Mouse (Mus musculus) embryonic facial prominence, embryonic 14.5 days (tissue): ENCODE data around the gene Foxp4. TPM values are rescaled to one million over a fixed set of nuclear protein-coding genes. Genes with fewer than 3 reads are reported as not detected.
A peak's percentile ranks its signal among the peaks of the same experiment; 100 is the strongest.

Experiments used
- ATAC-seq: fragments of 200-750 bp; cut with Nextera tagmentation; 2 replicates; pipeline ENCODE4 v1.8.0; 2017; ENCODE audit warnings: low read depth, moderate number of reproducible peaks, moderate TSS enrichment
- DNase-seq: peaks from one replicate; pipeline ENCODE4 v3.0.0-alpha.2; 2015; ENCODE audit warnings: low spot score
- H3K27ac ChIP-seq: fragments of 300-500 bp; sonication (generic); replicated peaks from 2 replicates; pipeline ENCODE4 v1.5.1; 2014; ENCODE audit warnings: low read depth, mild to moderate bottlenecking, low read length, moderate library complexity
- H3K27me3 ChIP-seq: fragments of 300-500 bp; sonication (generic); replicated peaks from 2 replicates; pipeline ENCODE4 v1.6.1; 2014; ENCODE audit warnings: low read length; ENCODE audit not compliant: control insufficient read depth, insufficient read depth
- H3K36me3 ChIP-seq: fragments of 300-500 bp; sonication (generic); 2 replicates; pipeline ENCODE4 v1.6.1; 2014; ENCODE audit warnings: low read length, mixed read lengths; ENCODE audit not compliant: control insufficient read depth, insufficient read depth
- H3K4me1 ChIP-seq: fragments of 300-500 bp; sonication (generic); 2 replicates; pipeline ENCODE4 v1.6.1; 2014; ENCODE audit warnings: antibody characterized with exemption, low read length; ENCODE audit not compliant: control insufficient read depth, insufficient read depth
- H3K4me2 ChIP-seq: fragments of 300-500 bp; sonication (generic); 2 replicates; pipeline ENCODE4 v1.6.1; 2014; ENCODE audit warnings: low read depth, mild to moderate bottlenecking, low read length, moderate library complexity, mixed read lengths
- H3K4me3 ChIP-seq: fragments of 300-500 bp; sonication (generic); 2 replicates; pipeline ENCODE4 v1.5.1; 2014; ENCODE audit warnings: low read depth, mild to moderate bottlenecking, low read length
- H3K9ac ChIP-seq: fragments of 300-500 bp; sonication (generic); 2 replicates; pipeline ENCODE4 v1.6.1; 2014; ENCODE audit warnings: low read depth, mild to moderate bottlenecking, low read length, moderate library complexity, mixed read lengths
- H3K9me3 ChIP-seq: fragments of 300-500 bp; sonication (generic); 2 replicates; pipeline ENCODE4 v1.6.1; 2016; ENCODE audit warnings: low read length; ENCODE audit not compliant: control insufficient read depth
- WGBS: fragments of 180-500 bp; shearing (Covaris S2); extraction: QIAGEN DNeasy Blood & Tissue Kit; methylation state at CpG from one replicate; pipeline ENCODE4 v1.1.7; 2014; 5-methylcytosine and 5-hydroxymethylcytosine counted together
- polyA plus RNA-seq: library from polyadenylated mRNA; unstranded; fragments of >200 nt; fragmentation: Nextera tagmentation; extraction: Ambion mirVana; gene quantifications from 2 replicates; pipeline ENCODE4 v1.2.1, GENCODE M21; 2014

Foxp4 gene
- polyA plus RNA-seq, 1 experiment from 2014 or later = 21.0 TPM

GRCm38 (mm10) chr17:47833628-47834481 lies 90.6 kb downstream of the Foxp4 start:
- peaks cover 43% of the 10 kb centered on the region for H3K4me1 ChIP-seq
- H3K27me3 ChIP-seq = no peaks in the 10 kb centered on the region
- DNase-seq (no peak), ATAC-seq (no peak)
- H3K9me3 ChIP-seq = no peaks in the 10 kb centered on the region
- H3K27ac ChIP-seq = peak overlapping the region; percentile 92
- H3K4me2 ChIP-seq = peak overlapping the region; percentile 83
- peak overlapping the region; percentile 88 for H3K9ac ChIP-seq
- H3K36me3 ChIP-seq = peaks cover 16% of the 10 kb centered on the region
- H3K4me3 ChIP-seq = peak overlapping the region; percentile 95
- WGBS = 3% methylated on average over 33 of the region's 45 CpGs

- Histone ChIP-seq H3K4me2 (peak overlapping the region; percentile 83), H3K9me3 (no peaks in the 10 kb centered on the region), H3K27ac (peak overlapping the region; percentile 92), H3K4me1 (peaks cover 45% of the 10 kb centered on the region), H3K27me3 (no peaks in the 10 kb centered on the region), H3K9ac (peak overlapping the region; percentile 88), H3K36me3 (peaks cover 18% of the 10 kb centered on the region), H3K4me3 (peak overlapping the region; percentile 95)
- DNase-seq (peak; percentile 93), ATAC-seq (peak; percentile 78)
- WGBS = 0% methylated on average over 24 of the region's 45 CpGs
Observed at GRCm38 (mm10) chr17:47833029-47833627, 91.3 kb downstream of the Foxp4 start.

DNA sequence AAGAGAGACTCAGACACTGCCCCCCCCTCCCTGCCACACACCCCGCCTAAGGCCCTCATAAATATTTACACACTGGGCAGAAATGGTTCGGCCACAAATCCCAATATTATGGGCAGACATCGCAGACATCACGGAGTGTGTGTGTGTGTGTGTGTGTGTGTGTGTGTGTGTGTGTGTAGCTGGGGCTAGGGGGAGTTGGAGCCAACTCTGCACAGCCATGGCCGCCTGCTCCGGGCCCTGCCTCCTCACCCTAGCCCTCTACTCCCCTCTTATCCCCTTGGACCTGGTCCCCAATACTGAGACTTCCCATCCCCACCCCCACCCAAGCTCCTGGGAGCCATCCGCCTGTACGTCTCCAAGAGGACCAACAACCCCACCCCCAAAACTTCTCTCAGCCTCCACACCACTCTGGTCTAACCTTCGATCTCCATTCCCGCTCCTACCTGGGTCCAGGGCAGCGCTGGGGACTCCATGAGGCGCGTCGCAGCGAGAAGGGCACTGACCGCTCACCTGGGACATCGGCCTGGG lies 91.9 kb downstream of the Foxp4 start:
- DNase-seq (peak; percentile 49), ATAC-seq (peak; percentile 16)
- Histone ChIP-seq H3K9me3 (no peaks in the 10 kb centered on the region), H3K36me3 (peaks cover 20% of the 10 kb centered on the region), H3K4me3 (peak overlapping the region; percentile 95), H3K4me1 (peaks cover 41% of the 10 kb centered on the region), H3K27ac (peak overlapping the region; percentile 92), H3K4me2 (peak overlapping the region; percentile 83), H3K9ac (peak overlapping the region; percentile 88), H3K27me3 (no peaks in the 10 kb centered on the region)
- WGBS = 0% methylated on average over 12 of the region's 17 CpGs

DNA sequence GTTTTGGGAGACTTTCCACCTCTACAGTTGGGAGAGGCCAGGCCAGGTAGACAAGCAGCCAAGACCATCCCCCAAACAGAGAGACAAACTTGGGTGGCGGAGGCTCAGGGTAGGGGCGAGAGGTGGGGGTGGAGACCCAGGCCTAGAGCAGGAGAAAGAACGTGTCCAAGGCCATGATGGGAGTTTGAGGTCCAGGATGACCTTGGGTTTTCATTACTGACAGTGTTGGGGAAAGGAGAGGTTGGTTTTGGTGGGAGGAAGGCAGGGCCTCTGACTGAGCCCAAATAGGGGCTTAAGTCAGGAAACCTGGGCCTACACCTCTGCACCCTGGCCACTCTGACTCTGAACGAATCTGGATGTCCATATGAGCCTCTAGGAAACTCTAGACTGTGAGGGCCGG lies 92.7 kb downstream of the Foxp4 start:
- Histone ChIP-seq H3K27ac (peak overlapping the region; percentile 92), H3K9ac (peak overlapping the region; percentile 88), H3K9me3 (no peaks in the 10 kb centered on the region; the same call in 1 of the 2 replicates), H3K4me3 (peak overlapping the region; percentile 95), H3K4me2 (peak overlapping the region; percentile 83), H3K27me3 (no peaks in the 10 kb centered on the region), H3K36me3 (peaks cover 28% of the 10 kb centered on the region), H3K4me1 (peaks cover 41% of the 10 kb centered on the region)
- no peak for ATAC-seq
- DNase-seq = no peak
- 18% methylated on average over 5 of the region's 5 CpGs for WGBS

DNA sequence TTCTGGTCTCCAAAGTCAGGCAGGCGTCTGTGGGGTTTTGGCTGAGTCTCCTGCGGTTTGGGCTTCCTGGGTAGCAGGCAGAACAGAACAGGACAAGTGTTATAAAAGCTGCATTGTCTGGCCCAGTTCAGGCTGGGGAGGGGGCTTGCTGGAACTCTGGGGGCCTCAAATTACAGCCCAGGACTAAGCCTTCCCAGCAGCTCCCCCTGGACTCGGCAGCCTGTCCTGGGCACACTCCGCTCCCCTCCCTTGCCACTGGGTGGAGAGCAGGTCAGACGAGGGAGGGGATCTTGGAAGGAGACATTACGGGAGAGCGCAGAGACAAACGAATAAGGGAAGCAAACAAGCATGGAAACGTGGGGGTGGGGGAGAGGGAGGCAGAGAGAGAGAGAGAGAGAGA lies 93.3 kb downstream of the Foxp4 start:
- Histone ChIP-seq H3K4me2 (peak overlapping the region; percentile 83), H3K27me3 (no peaks in the 10 kb centered on the region), H3K4me3 (peak overlapping the region; percentile 95), H3K9me3 (no peaks in the 10 kb centered on the region; the same call in 1 of the 2 replicates), H3K36me3 (peaks cover 30% of the 10 kb centered on the region), H3K9ac (peak overlapping the region; percentile 88), H3K4me1 (peaks cover 41% of the 10 kb centered on the region), H3K27ac (peak overlapping the region; percentile 92)
- DNase-seq (peak; percentile 81), ATAC-seq (peak; percentile 55)
- whole genome bisulfite sequencing = 14% methylated on average over 9 of the region's 9 CpGs

DNA sequence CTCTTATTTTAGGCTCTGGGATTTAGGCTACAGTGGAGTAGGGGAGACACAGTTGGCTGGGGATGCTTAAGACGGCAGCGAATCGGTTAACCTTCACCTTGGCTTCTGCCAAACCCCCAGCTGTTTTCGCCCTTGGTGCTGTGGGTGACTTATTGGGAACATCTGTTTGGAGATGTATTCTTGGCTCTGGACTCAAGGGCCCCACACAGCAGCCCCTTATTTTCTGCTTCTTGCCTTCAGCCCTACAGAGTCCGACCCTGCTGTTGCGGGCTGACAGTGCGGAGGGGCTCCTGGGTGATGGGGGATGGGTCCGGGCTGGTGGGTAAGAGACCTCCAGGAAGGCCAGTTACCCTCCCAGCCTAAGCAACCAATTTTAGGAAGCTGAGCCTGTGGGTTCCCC lies 103.1 kb downstream of the Foxp4 start:
- H3K36me3 ChIP-seq = peaks cover 84% of the 10 kb centered on the region
- no peaks in the 10 kb centered on the region for H3K27me3 ChIP-seq
- H3K9ac ChIP-seq = peak overlapping the region; percentile 34; the same call in 1 of the 2 replicates
- H3K9me3 ChIP-seq = no peaks in the 10 kb centered on the region
- DNase-seq = peak; percentile 85
- ATAC-seq = peak; percentile 83
- peak overlapping the region; percentile 65 for H3K27ac ChIP-seq
- WGBS = 42% methylated on average over 8 of the region's 8 CpGs
- no peak overlapping the region for H3K4me2 ChIP-seq
- H3K4me3 ChIP-seq = no peak overlapping the region
- H3K4me1 ChIP-seq = peaks cover 27% of the 10 kb centered on the region

DNA sequence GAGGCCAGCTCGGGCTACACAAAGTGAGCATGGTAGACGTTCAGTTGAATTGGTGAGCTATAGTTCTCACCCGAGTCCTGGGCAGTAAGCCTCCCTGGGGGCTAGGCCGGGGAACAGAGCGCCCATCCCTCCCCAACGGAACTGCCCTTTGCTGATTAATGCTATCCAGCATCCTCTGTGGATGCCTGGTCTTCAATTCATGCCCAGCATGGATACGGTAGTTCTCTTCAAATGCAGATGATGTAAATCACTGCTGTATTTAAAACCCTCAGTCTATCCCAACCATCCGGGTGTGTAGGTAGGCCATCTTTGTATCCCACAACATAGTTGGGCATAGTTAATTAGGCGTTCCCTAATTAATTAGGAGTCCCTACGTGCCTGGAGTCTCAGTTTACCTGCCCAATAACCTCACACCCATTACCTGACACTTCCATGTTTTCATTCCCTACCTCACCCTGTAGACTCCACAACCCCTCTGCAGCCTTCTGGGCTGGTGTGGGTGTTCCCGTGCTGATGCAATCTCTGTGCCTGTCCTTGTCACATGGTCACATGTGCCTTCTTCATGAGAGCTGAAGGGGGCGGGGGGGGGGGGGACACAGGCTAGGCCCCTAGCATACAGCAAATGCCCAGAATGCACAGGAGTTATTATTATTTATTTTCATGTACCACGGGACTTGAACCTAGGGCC lies 106.3 kb downstream of the Foxp4 start:
- 85% methylated on average over 13 of the region's 13 CpGs for WGBS
- H3K4me1 ChIP-seq = peaks cover 45% of the 10 kb centered on the region
- peaks cover 83% of the 10 kb centered on the region for H3K36me3 ChIP-seq
- no peaks in the 10 kb centered on the region for H3K27me3 ChIP-seq
- no peak overlapping the region for H3K9ac ChIP-seq
- DNase-seq (no peak), ATAC-seq (no peak)
- no peak overlapping the region for H3K4me2 ChIP-seq
- no peaks in the 10 kb centered on the region for H3K9me3 ChIP-seq
- no peak overlapping the region for H3K27ac ChIP-seq
- H3K4me3 ChIP-seq = no peak overlapping the region
